23 mouse cellular contexts compared by ENCODE assay signal in genomic region chr2:66478395-66478794, GRCm38 (mm10). TPM values are rescaled to one million over a fixed set of nuclear protein-coding genes. Genes with fewer than 3 reads are reported as not detected.
DNase-seq lines count a peak whose midpoint lies in the region; ATAC-seq and TF ChIP-seq lines count a peak whose summit lies in the region.
"Had no signal": no experiment of that assay in that cellular context is flagged by ENCODE, and none has a peak within 500 bp of the region (broad histone marks: within the 10 kb centered on the region; RNA-seq: fewer than 3 reads in every experiment).

No protein-coding gene starts in this region.

- DNase-seq in kidney, adult 11 months, result no peak
- peak; percentile 15 for DNase-seq in kidney, postnatal 0 days (ENCODE audit: low spot score)
- DNase-seq in kidney, postnatal 14 days, result no peak
- DNase-seq: adrenal gland, postnatal 10 days; adrenal gland, postnatal 36 days; cerebellum, adult 18-20 months; cerebellum, adult 9-10 months; cerebellum, postnatal 14 days; gastrocnemius, postnatal 10 days; gastrocnemius, postnatal 36 days; heart, adult 2 months; heart, postnatal 14 days; heart, postnatal 4 days had no signal

- peak; percentile 61 for ATAC-seq in intestine, embryonic 15.5 days
- ATAC-seq in intestine, postnatal 0 days, result no peak
- ATAC-seq in kidney, embryonic 14.5 days (ENCODE audit: low FRiP score, low TSS enrichment), result peak; percentile 39; the same call in 1 of the 2 replicates
- ATAC-seq in kidney, postnatal 0 days (replicated peaks; ENCODE audit: low FRiP score, low read depth), result peak; percentile 65; the same call in 1 of the 2 replicates
- ATAC-seq: forebrain, embryonic 13.5 days; forebrain, embryonic 16.5 days; Patski had no signal

- H3K27me3 ChIP-seq in intestine, embryonic 15.5 days (replicated peaks), result no peaks in the 10 kb centered on the region
- no peaks in the 10 kb centered on the region for H3K27me3 ChIP-seq in intestine, postnatal 0 days (replicated peaks; ENCODE audit: control insufficient read depth, insufficient read depth, low read length)
- H3K27me3 ChIP-seq in kidney, embryonic 14.5 days (ENCODE audit: control insufficient read depth, insufficient read depth, low read length), result no peaks in the 10 kb centered on the region
- no peaks in the 10 kb centered on the region for H3K27me3 ChIP-seq in kidney, postnatal 0 days (ENCODE audit: insufficient read depth, low read length)
- H3K27me3 ChIP-seq: forebrain, embryonic 13.5 days; heart, embryonic 13.5 days had no signal

- no peaks in the 10 kb centered on the region for H3K36me3 ChIP-seq in intestine, embryonic 15.5 days
- H3K36me3 ChIP-seq in intestine, postnatal 0 days (ENCODE audit: control insufficient read depth, insufficient read depth), result no peaks in the 10 kb centered on the region
- no peaks in the 10 kb centered on the region for H3K36me3 ChIP-seq in kidney, embryonic 14.5 days (ENCODE audit: control insufficient read depth, insufficient read depth, low read length)
- no peaks in the 10 kb centered on the region for H3K36me3 ChIP-seq in kidney, postnatal 0 days (ENCODE audit: insufficient read depth, low read length)
- H3K36me3 ChIP-seq: forebrain, embryonic 10.5 days; heart, embryonic 10.5 days; heart, embryonic 13.5 days had no signal

- TF ChIP-seq CTCF in intestine, postnatal 0 days (IDR thresholded peaks at IDR 0.05; ENCODE audit: low read depth), result no peak
- TF ChIP-seq CTCF in kidney, postnatal 0 days (IDR thresholded peaks at IDR 0.05; ENCODE audit: low read depth), result no peak

- H3K4me2 ChIP-seq in intestine, embryonic 15.5 days (replicated peaks), result no peak overlapping the region
- H3K4me2 ChIP-seq in intestine, postnatal 0 days (replicated peaks; ENCODE audit: low read depth), result no peak overlapping the region
- no peak overlapping the region for H3K4me2 ChIP-seq in kidney, embryonic 14.5 days (replicated peaks; ENCODE audit: low read depth, low read length)
- H3K4me2 ChIP-seq in kidney, postnatal 0 days (ENCODE audit: low read length), result no peak overlapping the region
- H3K4me2 ChIP-seq: forebrain, embryonic 13.5 days; heart, embryonic 13.5 days; hindbrain, embryonic 14.5 days had no signal

- H3K4me3 ChIP-seq in intestine, embryonic 15.5 days (replicated peaks), result no peak overlapping the region
- no peak overlapping the region for H3K4me3 ChIP-seq in intestine, postnatal 0 days (ENCODE audit: low read depth, low read length)
- no peak overlapping the region for H3K4me3 ChIP-seq in kidney, embryonic 14.5 days (ENCODE audit: low read length)
- no peak overlapping the region for H3K4me3 ChIP-seq in kidney, postnatal 0 days (replicated peaks; ENCODE audit: low read depth, low read length)
- H3K4me3 ChIP-seq: forebrain, embryonic 10.5 days; forebrain, embryonic 13.5 days; heart, adult 2 months; heart, embryonic 10.5 days; heart, embryonic 13.5 days had no signal

- H3K9ac ChIP-seq in intestine, embryonic 15.5 days, result no peak overlapping the region
- no peak overlapping the region for H3K9ac ChIP-seq in intestine, postnatal 0 days (ENCODE audit: low read depth, low read length)
- no peak overlapping the region for H3K9ac ChIP-seq in kidney, embryonic 14.5 days (ENCODE audit: low read depth, low read length)
- no peak overlapping the region for H3K9ac ChIP-seq in kidney, postnatal 0 days (ENCODE audit: low read depth, low read length)
- H3K9ac ChIP-seq: forebrain, embryonic 13.5 days; heart, embryonic 13.5 days; hindbrain, embryonic 14.5 days had no signal

- H3K4me1 ChIP-seq in intestine, embryonic 15.5 days (replicated peaks), result no peaks in the 10 kb centered on the region
- H3K4me1 ChIP-seq in intestine, postnatal 0 days (replicated peaks; ENCODE audit: control insufficient read depth, insufficient read depth, low read length), result no peaks in the 10 kb centered on the region
- H3K4me1 ChIP-seq in kidney, embryonic 14.5 days (ENCODE audit: control insufficient read depth, insufficient read depth, low read length), result no peaks in the 10 kb centered on the region
- no peaks in the 10 kb centered on the region for H3K4me1 ChIP-seq in kidney, postnatal 0 days (replicated peaks; ENCODE audit: insufficient read depth, low read length)
- H3K4me1 ChIP-seq: forebrain, embryonic 10.5 days; forebrain, embryonic 13.5 days; heart, embryonic 10.5 days; heart, embryonic 13.5 days had no signal

- no peak overlapping the region for H3K27ac ChIP-seq in intestine, embryonic 15.5 days
- no peak overlapping the region for H3K27ac ChIP-seq in intestine, postnatal 0 days (ENCODE audit: low read depth, low read length)
- H3K27ac ChIP-seq in kidney, embryonic 14.5 days (ENCODE audit: low read depth, low read length), result no peak overlapping the region
- H3K27ac ChIP-seq in kidney, postnatal 0 days, result no peak overlapping the region
- H3K27ac ChIP-seq: forebrain, embryonic 10.5 days; forebrain, embryonic 13.5 days; heart, adult 2 months; heart, embryonic 10.5 days; heart, embryonic 13.5 days; hindbrain, embryonic 14.5 days had no signal

- no peaks in the 10 kb centered on the region for H3K9me3 ChIP-seq in intestine, embryonic 15.5 days
- no peaks in the 10 kb centered on the region for H3K9me3 ChIP-seq in intestine, postnatal 0 days (ENCODE audit: control insufficient read depth)
- no peaks in the 10 kb centered on the region for H3K9me3 ChIP-seq in kidney, embryonic 14.5 days (ENCODE audit: control insufficient read depth, low read length)
- H3K9me3 ChIP-seq in kidney, postnatal 0 days (replicated peaks; ENCODE audit: low read length), result no peaks in the 10 kb centered on the region
- H3K9me3 ChIP-seq: forebrain, embryonic 10.5 days; forebrain, embryonic 13.5 days; heart, embryonic 10.5 days; heart, embryonic 13.5 days had no signal

- 47% methylated on average over 2 of the region's 2 CpGs for WGBS in intestine, embryonic 15.5 days
- WGBS in intestine, postnatal 0 days, result 26% methylated on average over 2 of the region's 2 CpGs
- 58% methylated on average over 2 of the region's 2 CpGs for WGBS in kidney, embryonic 14.5 days
- WGBS in kidney, postnatal 0 days, result 43% methylated on average over 2 of the region's 2 CpGs

RNA-seq across cellular contexts. Expression of gene Scn1a, which starts 37.8 kb away (rescaled TPM):
- 0.24 and 0.25 TPM in 2 replicates for polyA plus RNA-seq in intestine, embryonic 15.5 days (2015; fragmentation: Nextera tagmentation; extraction: Ambion mirVana)
- 0.05 and 0.09 TPM in 2 replicates for polyA plus RNA-seq in intestine, postnatal 0 days (2015; fragmentation: Nextera tagmentation; extraction: Ambion mirVana)
- polyA plus RNA-seq in kidney, embryonic 14.5 days (2014; fragmentation: Nextera tagmentation; extraction: Ambion mirVana), result 1.2 and 1.3 TPM in 2 replicates
- 0.47 TPM in 2 replicates for polyA plus RNA-seq in kidney, postnatal 0 days (2015; fragmentation: Nextera tagmentation; extraction: Ambion mirVana)
- polyA plus RNA-seq: Patski had no signal
